Mouse (Mus musculus) midbrain, embryonic 13.5 days (tissue): ENCODE measurements around the gene Canx. TPM values are rescaled to one million over a fixed set of nuclear protein-coding genes. Genes with fewer than 3 reads are reported as not detected.
A peak's percentile ranks its signal among the peaks of the same experiment; 100 is the strongest.

ENCODE experiments used
- ATAC-seq: fragments of 200-750 bp; cut with Nextera tagmentation; 2 replicates; pipeline ENCODE4 v1.8.0; 2017; ENCODE audit warnings: mild to moderate bottlenecking, moderate TSS enrichment, moderate library complexity
- H3K27ac ChIP-seq: fragments of 300-500 bp; sonication (generic); 2 replicates; pipeline ENCODE4 v1.5.1; 2015; ENCODE audit warnings: inconsistent platforms, mild to moderate bottlenecking, moderate library complexity
- H3K27me3 ChIP-seq: fragments of 300-500 bp; sonication (generic); 2 replicates; pipeline ENCODE4 v1.6.1; 2015; ENCODE audit warnings: mild to moderate bottlenecking, inconsistent platforms
- H3K36me3 ChIP-seq: fragments of 300-500 bp; sonication (generic); 2 replicates; pipeline ENCODE4 v1.6.1; 2015; ENCODE audit warnings: mild to moderate bottlenecking, inconsistent platforms
- H3K4me1 ChIP-seq: fragments of 300-500 bp; sonication (generic); replicated peaks from 2 replicates; pipeline ENCODE4 v1.6.1; 2015; ENCODE audit warnings: inconsistent platforms
- H3K4me2 ChIP-seq: fragments of 300-500 bp; sonication (generic); replicated peaks from 2 replicates; pipeline ENCODE4 v1.6.1; 2015; ENCODE audit warnings: moderate library complexity, mild to moderate bottlenecking, inconsistent platforms
- H3K4me3 ChIP-seq: fragments of 300-500 bp; sonication (generic); replicated peaks from 2 replicates; pipeline ENCODE4 v1.5.1; 2015; ENCODE audit warnings: mild to moderate bottlenecking, inconsistent platforms
- H3K9ac ChIP-seq: fragments of 300-500 bp; sonication (generic); replicated peaks from 2 replicates; pipeline ENCODE4 v1.6.1; 2015; ENCODE audit warnings: mild to moderate bottlenecking, inconsistent platforms
- H3K9me3 ChIP-seq: fragments of 300-500 bp; sonication (generic); 2 replicates; pipeline ENCODE4 v1.6.1; 2016; ENCODE audit warnings: mild to moderate bottlenecking, inconsistent platforms
- WGBS: fragments of 180-500 bp; shearing (Covaris S2); methylation state at CpG from one replicate; pipeline ENCODE4 v1.1.7; 2015; 5-methylcytosine and 5-hydroxymethylcytosine counted together
- polyA plus RNA-seq: library from polyadenylated mRNA; unstranded; fragments of >200 nt; fragmentation: Nextera tagmentation; extraction: Ambion mirVana; gene quantifications from 2 replicates; pipeline ENCODE4 v1.2.1, GENCODE M21; 2015

Canx gene
- polyA plus RNA-seq, 1 experiment from 2014 or later, result 262 TPM

- peaks cover 26% of the 10 kb centered on the region for H3K36me3 ChIP-seq
- H3K4me2 ChIP-seq, result peak overlapping the region; percentile 88
- no peaks in the 10 kb centered on the region for H3K27me3 ChIP-seq
- WGBS, result 13% methylated on average over 20 of the region's 20 CpGs
- peak overlapping the region; percentile 99 for H3K9ac ChIP-seq
- peak overlapping the region; percentile 99; the same call in 1 of the 2 replicates for H3K27ac ChIP-seq
- no peak for ATAC-seq
- peak overlapping the region; percentile 99 for H3K4me3 ChIP-seq
- peaks cover 34% of the 10 kb centered on the region for H3K4me1 ChIP-seq
- H3K9me3 ChIP-seq, result no peaks in the 10 kb centered on the region
Observed at GRCm38 (mm10) chr11:50290486-50291225, 34.8 kb downstream of the Canx start.

- H3K27me3 ChIP-seq, result no peaks in the 10 kb centered on the region
- peaks cover 15% of the 10 kb centered on the region for H3K36me3 ChIP-seq
- H3K4me3 ChIP-seq, result no peak overlapping the region
- no peaks in the 10 kb centered on the region for H3K9me3 ChIP-seq
- no peak overlapping the region for H3K27ac ChIP-seq
- no peak overlapping the region for H3K9ac ChIP-seq
- WGBS, result 88% methylated on average over 1 of the region's 1 CpGs
- H3K4me2 ChIP-seq, result no peak overlapping the region
- peaks cover 30% of the 10 kb centered on the region for H3K4me1 ChIP-seq
- ATAC-seq, result no peak
Observed at GRCm38 (mm10) chr11:50286428-50286827, 39.0 kb downstream of the Canx start.

DNA sequence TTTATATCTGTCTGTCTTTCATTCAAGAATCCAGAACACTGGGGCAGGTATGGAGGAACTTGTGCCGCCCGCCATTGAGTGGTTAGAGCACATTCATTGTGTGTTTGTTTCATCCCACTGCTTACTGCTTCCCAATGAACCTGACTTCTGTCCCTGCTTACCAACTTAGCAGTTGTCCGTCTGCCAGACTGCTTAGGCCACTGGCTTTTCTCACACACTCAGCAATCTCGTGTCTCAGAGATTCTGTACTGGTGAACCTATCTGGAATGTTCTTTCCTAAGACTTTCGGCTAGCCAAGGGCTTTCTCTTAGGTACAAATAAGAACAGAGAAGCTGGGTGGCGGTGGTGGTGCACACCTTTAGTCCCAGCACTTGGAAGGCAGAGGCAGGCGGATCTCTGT lies 39.8 kb downstream of the Canx start:
- H3K9me3 ChIP-seq, result no peaks in the 10 kb centered on the region
- H3K9ac ChIP-seq, result no peak overlapping the region; the same call in 1 of the 2 replicates
- no peak overlapping the region for H3K4me3 ChIP-seq
- H3K27me3 ChIP-seq, result no peaks in the 10 kb centered on the region
- H3K4me2 ChIP-seq, result no peak overlapping the region
- no peak for ATAC-seq
- peaks cover 27% of the 10 kb centered on the region for H3K4me1 ChIP-seq
- WGBS, result 92% methylated on average over 7 of the region's 7 CpGs
- H3K36me3 ChIP-seq, result peaks cover 21% of the 10 kb centered on the region
- no peak overlapping the region for H3K27ac ChIP-seq

GRCm38 (mm10) chr11:50285263-50285662 lies 40.2 kb downstream of the Canx start:
- no peak for ATAC-seq
- H3K36me3 ChIP-seq, result peaks cover 22% of the 10 kb centered on the region
- no peaks in the 10 kb centered on the region for H3K27me3 ChIP-seq
- H3K4me2 ChIP-seq, result no peak overlapping the region
- H3K27ac ChIP-seq, result no peak overlapping the region
- no peaks in the 10 kb centered on the region for H3K9me3 ChIP-seq
- 96% methylated on average over 5 of the region's 5 CpGs for WGBS
- H3K4me1 ChIP-seq, result peaks cover 23% of the 10 kb centered on the region
- no peak overlapping the region for H3K4me3 ChIP-seq
- H3K9ac ChIP-seq, result no peak overlapping the region

DNA sequence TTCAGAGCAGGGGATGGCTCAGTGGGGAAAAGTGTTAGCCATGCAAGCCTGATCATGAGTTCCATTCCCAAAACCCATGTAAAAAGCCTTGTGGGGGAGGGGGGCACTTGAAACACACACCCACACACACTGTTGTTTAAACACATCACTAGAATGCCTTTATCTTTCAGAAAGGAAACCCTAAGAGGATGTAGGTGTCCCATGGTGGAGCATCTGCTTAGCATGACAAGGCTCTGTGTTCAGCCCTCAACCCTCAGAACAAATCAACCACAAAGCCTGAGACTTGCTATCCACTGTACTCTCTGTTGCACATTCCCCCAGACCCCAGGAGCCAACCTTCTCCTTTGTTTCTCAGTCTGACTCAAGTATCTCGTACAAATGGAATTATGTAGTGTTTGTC lies 45.4 kb downstream of the Canx start:
- Histone ChIP-seq H3K4me3 (no peak overlapping the region), H3K9ac (no peak overlapping the region), H3K27ac (no peak overlapping the region), H3K36me3 (peaks cover 10% of the 10 kb centered on the region), H3K27me3 (no peaks in the 10 kb centered on the region), H3K4me2 (no peak overlapping the region), H3K9me3 (no peaks in the 10 kb centered on the region), H3K4me1 (no peaks in the 10 kb centered on the region)
- 73% methylated on average over 1 of the region's 1 CpGs for WGBS
- no peak for ATAC-seq

GRCm38 (mm10) chr11:50279005-50279404 lies 46.5 kb downstream of the Canx start:
- H3K36me3 ChIP-seq, result peaks cover 10% of the 10 kb centered on the region
- no peak overlapping the region for H3K4me2 ChIP-seq
- WGBS, result 97% methylated on average over 4 of the region's 4 CpGs
- no peaks in the 10 kb centered on the region for H3K9me3 ChIP-seq
- H3K4me3 ChIP-seq, result no peak overlapping the region
- H3K27ac ChIP-seq, result no peak overlapping the region
- no peaks in the 10 kb centered on the region for H3K27me3 ChIP-seq
- no peaks in the 10 kb centered on the region for H3K4me1 ChIP-seq
- H3K9ac ChIP-seq, result no peak overlapping the region
- ATAC-seq, result no peak

DNA sequence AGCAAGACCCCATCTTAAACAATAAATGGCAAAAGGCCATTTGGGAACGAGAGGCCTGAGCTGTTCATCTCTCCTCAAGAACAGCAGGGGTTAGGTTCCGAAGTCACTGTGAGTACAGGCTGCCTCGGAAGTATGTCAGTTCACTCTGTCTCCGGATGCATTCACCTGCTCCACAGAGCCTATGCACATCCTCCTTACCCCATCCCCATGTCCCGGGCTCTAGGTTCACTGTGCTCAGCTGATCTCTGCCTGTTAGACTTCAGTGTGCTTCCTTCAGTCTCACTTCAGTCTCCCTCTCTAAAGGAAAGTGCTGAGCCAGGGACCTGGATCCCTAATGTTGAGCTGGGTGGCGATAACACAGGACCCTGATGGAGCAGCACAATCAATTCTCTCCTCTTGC lies 47.8 kb downstream of the Canx start:
- H3K4me3 ChIP-seq, result no peak overlapping the region
- H3K36me3 ChIP-seq, result peaks cover 10% of the 10 kb centered on the region
- H3K4me2 ChIP-seq, result no peak overlapping the region
- no peaks in the 10 kb centered on the region for H3K9me3 ChIP-seq
- no peaks in the 10 kb centered on the region for H3K27me3 ChIP-seq
- no peak for ATAC-seq
- 0 out of 2 replicates have a peak, but pooled peaks cover under 1% of the 10 kb centered on the region for H3K4me1 ChIP-seq
- WGBS, result 86% methylated on average over 6 of the region's 6 CpGs
- no peak overlapping the region; the same call in 1 of the 2 replicates for H3K27ac ChIP-seq
- no peak overlapping the region for H3K9ac ChIP-seq

DNA sequence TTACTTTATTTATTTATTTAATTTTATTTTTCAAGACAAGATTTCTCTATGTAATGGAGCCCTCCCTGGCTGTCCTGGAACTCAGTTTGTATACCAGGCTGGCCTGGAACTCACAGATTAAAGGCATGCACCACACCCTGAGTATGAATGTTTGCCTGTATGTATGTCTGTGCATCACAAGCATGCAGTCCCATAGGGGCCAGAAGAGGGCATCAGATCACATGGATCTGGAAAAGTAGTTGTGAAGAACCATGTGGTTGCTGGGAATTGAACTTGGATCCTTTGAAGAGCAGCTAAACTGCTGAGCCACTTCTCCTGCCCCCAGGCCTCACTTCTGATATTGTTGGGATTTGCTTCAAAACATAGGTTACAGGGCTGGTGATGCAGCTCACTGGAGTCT lies 48.4 kb downstream of the Canx start:
- Histone ChIP-seq H3K36me3 (peaks cover 10% of the 10 kb centered on the region), H3K4me3 (no peak overlapping the region), H3K27me3 (no peaks in the 10 kb centered on the region), H3K9ac (no peak overlapping the region), H3K27ac (no peak overlapping the region), H3K4me1 (0 out of 2 replicates have a peak, but pooled peaks cover 3% of the 10 kb centered on the region), H3K9me3 (no peaks in the 10 kb centered on the region), H3K4me2 (no peak overlapping the region)
- ATAC-seq, result no peak

GRCm38 (mm10) chr11:50275568-50276151 lies 49.8 kb downstream of the Canx start:
- H3K4me3 ChIP-seq, result no peak overlapping the region
- H3K9me3 ChIP-seq, result no peaks in the 10 kb centered on the region
- peaks cover 4% of the 10 kb centered on the region for H3K36me3 ChIP-seq
- H3K9ac ChIP-seq, result no peak overlapping the region
- H3K4me2 ChIP-seq, result no peak overlapping the region
- 91% methylated on average over 5 of the region's 5 CpGs for WGBS
- H3K27ac ChIP-seq, result no peak overlapping the region
- 0 out of 2 replicates have a peak, but pooled peaks cover 3% of the 10 kb centered on the region for H3K4me1 ChIP-seq
- no peaks in the 10 kb centered on the region for H3K27me3 ChIP-seq
- peak; percentile 27; the same call in 1 of the 2 replicates for ATAC-seq

DNA sequence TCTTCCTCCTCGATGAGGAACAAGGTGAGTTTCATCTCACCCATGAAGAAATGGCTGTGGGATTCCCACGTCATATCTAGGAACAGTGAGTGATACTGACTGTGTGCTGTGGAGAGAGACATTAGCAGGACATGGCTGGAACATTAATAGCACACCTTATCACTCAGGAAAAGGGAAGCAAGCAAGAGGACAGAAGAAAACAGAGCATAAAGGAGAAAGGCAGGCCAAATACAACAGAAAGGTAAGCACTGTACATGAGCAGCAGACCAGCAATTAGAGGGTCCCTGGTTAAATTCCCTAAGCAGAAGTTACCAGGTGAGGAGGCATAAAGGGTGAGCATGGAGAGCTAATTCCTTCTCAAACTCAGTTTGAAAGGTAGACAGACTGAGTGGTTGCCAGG lies 50.4 kb downstream of the Canx start:
- Histone ChIP-seq H3K4me1 (0 out of 2 replicates have a peak, but pooled peaks cover 3% of the 10 kb centered on the region), H3K4me3 (no peak overlapping the region), H3K36me3 (peaks cover 3% of the 10 kb centered on the region; the same call in 1 of the 2 replicates), H3K27ac (no peak overlapping the region), H3K9me3 (no peaks in the 10 kb centered on the region), H3K4me2 (no peak overlapping the region), H3K27me3 (no peaks in the 10 kb centered on the region), H3K9ac (no peak overlapping the region)
- 94% methylated on average over 2 of the region's 2 CpGs for WGBS
- no peak for ATAC-seq

GRCm38 (mm10) chr11:50272819-50273218 lies 52.7 kb downstream of the Canx start:
- Histone ChIP-seq H3K4me3 (no peak overlapping the region), H3K27ac (no peak overlapping the region), H3K9me3 (no peaks in the 10 kb centered on the region), H3K27me3 (no peaks in the 10 kb centered on the region), H3K4me2 (no peak overlapping the region), H3K9ac (no peak overlapping the region), H3K4me1 (0 out of 2 replicates have a peak, but pooled peaks cover 3% of the 10 kb centered on the region), H3K36me3 (peaks cover 6% of the 10 kb centered on the region; the same call in 1 of the 2 replicates)
- no peak for ATAC-seq
- WGBS, result 75% methylated on average over 2 of the region's 2 CpGs

DNA sequence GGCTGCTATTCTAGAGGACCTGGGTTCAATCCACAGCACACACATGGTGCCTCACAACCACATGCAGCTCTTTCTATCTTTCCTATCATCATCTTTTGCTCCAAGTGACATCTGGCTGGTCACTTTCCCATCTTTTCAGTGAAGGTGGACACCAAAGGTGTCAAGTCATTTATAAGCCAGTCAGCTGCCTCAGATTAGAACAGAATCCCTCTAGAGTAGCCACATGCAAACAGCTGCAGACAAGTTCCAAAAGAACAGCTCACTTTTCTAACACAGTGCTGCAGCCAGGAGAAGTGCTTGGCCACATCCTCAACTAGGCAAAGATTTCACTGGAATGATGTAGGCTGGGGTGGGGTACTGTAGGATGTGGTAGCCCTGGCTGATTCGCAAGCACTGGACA lies 55.6 kb downstream of the Canx start:
- peaks cover 29% of the 10 kb centered on the region for H3K36me3 ChIP-seq
- H3K27me3 ChIP-seq, result no peaks in the 10 kb centered on the region
- H3K9ac ChIP-seq, result no peak overlapping the region
- H3K27ac ChIP-seq, result no peak overlapping the region
- H3K4me2 ChIP-seq, result no peak overlapping the region
- H3K9me3 ChIP-seq, result no peaks in the 10 kb centered on the region
- H3K4me1 ChIP-seq, result 0 out of 2 replicates have a peak, but pooled peaks cover 3% of the 10 kb centered on the region
- ATAC-seq, result no peak
- no peak overlapping the region for H3K4me3 ChIP-seq
- 96% methylated on average over 1 of the region's 1 CpGs for WGBS
